Mouse (Mus musculus) bone marrow macrophage, adult 2 months (primary cell): ENCODE measurements around the gene Sh3rf1. TPM values are rescaled to one million over a fixed set of nuclear protein-coding genes. Genes with fewer than 3 reads are reported as not detected.

Source experiments
- H3K27ac ChIP-seq: 2 replicates; pipeline ENCODE4 v1.5.1; 2012; ENCODE audit warnings: low read depth, low read length; ENCODE audit not compliant: insufficient read depth
- H3K4me1 ChIP-seq: 2 replicates; pipeline ENCODE4 v1.6.1; 2012; ENCODE audit warnings: low read length; ENCODE audit not compliant: control insufficient read depth, insufficient read depth
- H3K4me3 ChIP-seq: 2 replicates; pipeline ENCODE4 v1.5.1; 2012; ENCODE audit warnings: mild to moderate bottlenecking, low read length, moderate library complexity; ENCODE audit not compliant: insufficient read depth
- CTCF ChIP-seq: IDR thresholded peaks from 2 replicates; pipeline ENCODE4 v1.5.1; 2012; ENCODE audit warnings: low read depth, mild to moderate bottlenecking, low read length, moderate library complexity
- POLR2A ChIP-seq: IDR thresholded peaks from 2 replicates; pipeline ENCODE4 v1.6.1; 2012; ENCODE audit warnings: mild to moderate bottlenecking, low read depth, low read length, borderline replicate concordance
- polyA plus RNA-seq: library from polyadenylated mRNA; stranded (reverse); fragments of >200 nt; gene quantifications from 2 replicates; pipeline ENCODE4 v1.2.4, GENCODE M21; 2012; ENCODE audit not compliant: missing spikeins, insufficient read depth, insufficient read length

The Sh3rf1 gene
- polyA plus RNA-seq, 1 experiment: 2.2 TPM

GRCm38 (mm10) chr8:61327333-61327732 lies 103.7 kb downstream of the Sh3rf1 start:
- no peak for TF ChIP-seq POLR2A
- TF ChIP-seq CTCF: no peak
- Histone ChIP-seq H3K4me3 (no peak overlapping the region), H3K27ac (no peak overlapping the region), H3K4me1 (no peaks in the 10 kb centered on the region)

- H3K4me3 ChIP-seq: no peak overlapping the region
- TF ChIP-seq CTCF (no peak), POLR2A (no peak)
- H3K27ac ChIP-seq: no peak overlapping the region
- H3K4me1 ChIP-seq: no peaks in the 10 kb centered on the region
Observed at GRCm38 (mm10) chr8:61339629-61340028, 116.0 kb downstream of the Sh3rf1 start.

GRCm38 (mm10) chr8:61340283-61340984 lies 116.8 kb downstream of the Sh3rf1 start:
- no peak overlapping the region for H3K27ac ChIP-seq
- TF ChIP-seq CTCF (no peak), POLR2A (no peak)

GRCm38 (mm10) chr8:61341587-61342441 lies 118.1 kb downstream of the Sh3rf1 start:
- H3K4me3 ChIP-seq: no peak overlapping the region
- H3K27ac ChIP-seq: no peak overlapping the region
- TF ChIP-seq CTCF (no peak), POLR2A (no peak)
- H3K4me1 ChIP-seq: no peaks in the 10 kb centered on the region

More at GRCm38 (mm10) chr8:61340283-61340984, 116.8 kb downstream of the Sh3rf1 start:
- Histone ChIP-seq H3K4me3 (no peak overlapping the region), H3K4me1 (no peaks in the 10 kb centered on the region)

GRCm38 (mm10) chr8:61342473-61343026 lies 118.9 kb downstream of the Sh3rf1 start:
- Histone ChIP-seq H3K27ac (no peak overlapping the region), H3K4me1 (no peaks in the 10 kb centered on the region), H3K4me3 (no peak overlapping the region)
- TF ChIP-seq CTCF: no peak
- TF ChIP-seq POLR2A: no peak

GRCm38 (mm10) chr8:61344435-61344834 lies 120.8 kb downstream of the Sh3rf1 start:
- Histone ChIP-seq H3K4me1 (no peaks in the 10 kb centered on the region), H3K4me3 (no peak overlapping the region), H3K27ac (no peak overlapping the region)
- TF ChIP-seq CTCF (no peak), POLR2A (no peak)

GRCm38 (mm10) chr8:61346941-61347340 lies 123.3 kb downstream of the Sh3rf1 start:
- TF ChIP-seq POLR2A: no peak
- Histone ChIP-seq H3K27ac (no peak overlapping the region), H3K4me3 (no peak overlapping the region), H3K4me1 (no peaks in the 10 kb centered on the region)

- no peak overlapping the region for H3K27ac ChIP-seq
- H3K4me3 ChIP-seq: no peak overlapping the region
- no peak for TF ChIP-seq CTCF
- TF ChIP-seq POLR2A: no peak
- no peaks in the 10 kb centered on the region for H3K4me1 ChIP-seq
Observed at GRCm38 (mm10) chr8:61347526-61347925, 123.9 kb downstream of the Sh3rf1 start.

GRCm38 (mm10) chr8:61348029-61348428 lies 124.4 kb downstream of the Sh3rf1 start:
- H3K27ac ChIP-seq: no peak overlapping the region
- H3K4me3 ChIP-seq: no peak overlapping the region
- no peak for TF ChIP-seq POLR2A
- no peaks in the 10 kb centered on the region for H3K4me1 ChIP-seq

- no peak overlapping the region for H3K27ac ChIP-seq
- TF ChIP-seq CTCF: no peak
- TF ChIP-seq POLR2A: no peak
- no peak overlapping the region for H3K4me3 ChIP-seq
- H3K4me1 ChIP-seq: no peaks in the 10 kb centered on the region
Observed at GRCm38 (mm10) chr8:61348518-61348917, 124.8 kb downstream of the Sh3rf1 start.
